ENCODE assay signal across 8 mouse cellular contexts in genomic region chr10:125965968-125966480, GRCm38 (mm10). TPM values are rescaled to one million over a fixed set of nuclear protein-coding genes. Genes with fewer than 3 reads are reported as not detected.
DNase-seq lines count a peak whose midpoint lies in the region; ATAC-seq and TF ChIP-seq lines count a peak whose summit lies in the region.

Gene Lrig3 (plus strand): TSS chr10:125966168.

- peak; percentile 80 for DNase-seq in 3134 (ENCODE audit: extremely low read depth, insufficient read length, low spot score)
- peak; percentile 86 for DNase-seq in forebrain, embryonic 11.5 days (ENCODE audit: low spot score)
- peak; percentile 93 for DNase-seq in kidney, postnatal 10 days
- peak; percentile 78 for DNase-seq in liver, embryonic 11.5 days (ENCODE audit: low spot score)
- DNase-seq in midbrain, postnatal 0 days (ENCODE audit: low spot score), result peak; percentile 81
- DNase-seq in stomach, postnatal 0 days (ENCODE audit: low spot score), result peak; percentile 90

- H3K9me3 ChIP-seq in forebrain, embryonic 11.5 days (ENCODE audit: control insufficient read depth, low read length), result no peaks in the 10 kb centered on the region
- H3K9me3 ChIP-seq in heart, embryonic 14.5 days (ENCODE audit: control insufficient read depth, low read length), result no peaks in the 10 kb centered on the region
- no peaks in the 10 kb centered on the region for H3K9me3 ChIP-seq in liver, embryonic 11.5 days (ENCODE audit: control insufficient read depth, low read length)
- no peaks in the 10 kb centered on the region for H3K9me3 ChIP-seq in midbrain, postnatal 0 days (ENCODE audit: low read length)
- no peaks in the 10 kb centered on the region for H3K9me3 ChIP-seq in stomach, postnatal 0 days (ENCODE audit: control insufficient read depth, low read length)

- no peak for TF ChIP-seq CTCF in midbrain, postnatal 0 days (IDR thresholded peaks at IDR 0.05)
- TF ChIP-seq CTCF in stomach, postnatal 0 days (IDR thresholded peaks at IDR 0.05; ENCODE audit: low read depth), result 0 out of 2 replicates have a peak, but pooled peaks have one; percentile 2

- H3K9ac ChIP-seq in forebrain, embryonic 11.5 days (ENCODE audit: low read length), result peak within 1 kb of the TSS; percentile 77
- H3K9ac ChIP-seq in heart, embryonic 14.5 days (ENCODE audit: low read length), result peak within 1 kb of the TSS; percentile 74
- H3K9ac ChIP-seq in liver, embryonic 11.5 days (ENCODE audit: low read depth, low read length), result peak within 1 kb of the TSS; percentile 51
- peak within 1 kb of the TSS; percentile 79 for H3K9ac ChIP-seq in midbrain, postnatal 0 days (replicated peaks; ENCODE audit: low read length, poor library complexity, severe bottlenecking)
- peak within 1 kb of the TSS; percentile 98 for H3K9ac ChIP-seq in stomach, postnatal 0 days (ENCODE audit: low read length)

- H3K27me3 ChIP-seq in forebrain, embryonic 11.5 days (ENCODE audit: control insufficient read depth, insufficient read depth, low read length), result no peaks in the 10 kb centered on the region; the same call in 1 of the 2 replicates
- H3K27me3 ChIP-seq in heart, embryonic 14.5 days (ENCODE audit: control insufficient read depth, insufficient read depth, low read length), result peaks cover 36% of the 10 kb centered on the region
- peaks cover 16% of the 10 kb centered on the region for H3K27me3 ChIP-seq in liver, embryonic 11.5 days (replicated peaks; ENCODE audit: control insufficient read depth, insufficient read depth, low read length)
- H3K27me3 ChIP-seq in midbrain, postnatal 0 days (ENCODE audit: insufficient read depth, low read length), result no peaks in the 10 kb centered on the region; the same call in 1 of the 2 replicates
- no peaks in the 10 kb centered on the region for H3K27me3 ChIP-seq in stomach, postnatal 0 days (ENCODE audit: control insufficient read depth, insufficient read depth, low read length)

- no peak for TF ChIP-seq EP300 in stomach, postnatal 0 days (optimal IDR thresholded peaks at IDR 0.05)

- no peaks in the 10 kb centered on the region for H3K36me3 ChIP-seq in forebrain, embryonic 11.5 days (ENCODE audit: control insufficient read depth, insufficient read depth, low read length)
- no peaks in the 10 kb centered on the region for H3K36me3 ChIP-seq in heart, embryonic 14.5 days (ENCODE audit: control insufficient read depth, insufficient read depth, low read length)
- no peaks in the 10 kb centered on the region for H3K36me3 ChIP-seq in liver, embryonic 11.5 days (ENCODE audit: control insufficient read depth, insufficient read depth, low read length)
- H3K36me3 ChIP-seq in midbrain, postnatal 0 days (ENCODE audit: insufficient read depth, low read length), result no peaks in the 10 kb centered on the region
- no peaks in the 10 kb centered on the region for H3K36me3 ChIP-seq in stomach, postnatal 0 days (ENCODE audit: control insufficient read depth, insufficient read depth, low read length)

- peak; percentile 86 for ATAC-seq in forebrain, embryonic 11.5 days (replicated peaks; ENCODE audit: low FRiP score)
- ATAC-seq in heart, embryonic 14.5 days (ENCODE audit: insufficient number of reproducible peaks, insufficient read depth, low FRiP score, low read depth), result peak; percentile 81
- peak; percentile 69 for ATAC-seq in liver, embryonic 11.5 days (replicated peaks; ENCODE audit: low FRiP score)
- peak; percentile 88 for ATAC-seq in midbrain, postnatal 0 days (ENCODE audit: low FRiP score)
- ATAC-seq in stomach, postnatal 0 days (ENCODE audit: low FRiP score, low TSS enrichment), result peak; percentile 87

- peak within 1 kb of the TSS; percentile 96 for H3K4me2 ChIP-seq in forebrain, embryonic 11.5 days (ENCODE audit: low read depth, low read length, severe bottlenecking)
- H3K4me2 ChIP-seq in heart, embryonic 14.5 days (ENCODE audit: low read length), result peak within 1 kb of the TSS; percentile 98
- peak within 1 kb of the TSS; percentile 68 for H3K4me2 ChIP-seq in liver, embryonic 11.5 days
- peak within 1 kb of the TSS; percentile 99 for H3K4me2 ChIP-seq in midbrain, postnatal 0 days (ENCODE audit: low read depth, low read length, poor library complexity, severe bottlenecking)
- peak within 1 kb of the TSS; percentile 77 for H3K4me2 ChIP-seq in stomach, postnatal 0 days (replicated peaks; ENCODE audit: low read depth)

- H3K4me1 ChIP-seq in brown adipose tissue, adult 24 weeks (ENCODE audit: control insufficient read depth, insufficient read depth, insufficient read length, low read length), result peaks cover 2% of the 10 kb centered on the region; the same call in 1 of the 2 replicates
- H3K4me1 ChIP-seq in forebrain, embryonic 11.5 days (replicated peaks; ENCODE audit: control insufficient read depth, insufficient read depth, low read length), result peaks cover 13% of the 10 kb centered on the region; the same call in 1 of the 2 replicates
- peaks cover 5 to 17% of the 10 kb centered on the region in 2 experiments; a peak in 3 of 4 replicates for H3K4me1 ChIP-seq in heart, embryonic 14.5 days (ENCODE audit: control insufficient read depth in 2 of 2, insufficient read depth in 2 of 2, low read length in 2 of 2)
- H3K4me1 ChIP-seq in liver, embryonic 11.5 days (replicated peaks; ENCODE audit: control insufficient read depth, insufficient read depth, low read length), result no peaks in the 10 kb centered on the region; the same call in 1 of the 2 replicates
- H3K4me1 ChIP-seq in midbrain, postnatal 0 days (ENCODE audit: insufficient read depth, low read length), result no peaks in the 10 kb centered on the region
- H3K4me1 ChIP-seq in stomach, postnatal 0 days (replicated peaks; ENCODE audit: control insufficient read depth, insufficient read depth), result no peaks in the 10 kb centered on the region

- peak within 1 kb of the TSS; percentile 67 for H3K4me3 ChIP-seq in brown adipose tissue, adult 24 weeks (ENCODE audit: insufficient read depth, low read depth, low read length)
- H3K4me3 ChIP-seq in forebrain, embryonic 11.5 days (ENCODE audit: low read depth, low read length), result peak within 1 kb of the TSS; percentile 75
- H3K4me3 ChIP-seq in heart, embryonic 14.5 days (ENCODE audit: control insufficient read depth in 1 of 2, insufficient read depth in 1 of 2, low read depth in 1 of 2, low read length in 2 of 2), result peak within 1 kb of the TSS; percentile 68 to 72
- peak within 1 kb of the TSS; percentile 58 for H3K4me3 ChIP-seq in liver, embryonic 11.5 days (ENCODE audit: low read depth, low read length)
- H3K4me3 ChIP-seq in midbrain, postnatal 0 days (ENCODE audit: low read depth, low read length), result peak within 1 kb of the TSS; percentile 67
- H3K4me3 ChIP-seq in stomach, postnatal 0 days (ENCODE audit: low read depth, low read length), result peak within 1 kb of the TSS; percentile 95

- WGBS in forebrain, embryonic 11.5 days, result under 1% methylated on average over 56 of the region's 62 CpGs
- under 1% methylated on average over 62 of the region's 62 CpGs for WGBS in heart, embryonic 14.5 days
- under 1% methylated on average over 62 of the region's 62 CpGs for WGBS in liver, embryonic 11.5 days
- WGBS in midbrain, postnatal 0 days, result under 1% methylated on average over 49 of the region's 62 CpGs
- under 1% methylated on average over 57 of the region's 62 CpGs for WGBS in stomach, postnatal 0 days

- peak within 1 kb of the TSS; percentile 40 for H3K27ac ChIP-seq in brown adipose tissue, adult 24 weeks (replicated peaks; ENCODE audit: low read depth, low read length)
- H3K27ac ChIP-seq in forebrain, embryonic 11.5 days (ENCODE audit: low read depth, low read length), result peak within 1 kb of the TSS; percentile 37
- peak within 1 kb of the TSS in 1 of 2 experiments; percentile 39; a peak in 1 of 4 replicates for H3K27ac ChIP-seq in heart, embryonic 14.5 days (replicated peaks in 1 of 2; ENCODE audit: control insufficient read depth in 1 of 2, insufficient read depth in 1 of 2, low read depth in 2 of 2, low read length in 2 of 2)
- peak within 1 kb of the TSS; percentile 23 for H3K27ac ChIP-seq in liver, embryonic 11.5 days (ENCODE audit: low read depth, low read length)
- peak within 1 kb of the TSS; percentile 55 for H3K27ac ChIP-seq in midbrain, postnatal 0 days (ENCODE audit: low read depth, low read length)
- peak within 1 kb of the TSS; percentile 97 for H3K27ac ChIP-seq in stomach, postnatal 0 days (replicated peaks)

RNA-seq across cellular contexts. Expression of gene Lrig3, which starts in this region (rescaled TPM):
- polyA plus RNA-seq in brown adipose tissue, adult 24 weeks (2012; ENCODE audit: insufficient read depth, insufficient read length, missing spikeins), result 1.9 and 2.3 TPM in 2 replicates
- 10.9 and 11.2 TPM in 2 replicates for polyA plus RNA-seq in forebrain, embryonic 11.5 days (2014; fragmentation: Nextera tagmentation; extraction: Ambion mirVana)
- polyA plus RNA-seq in heart, embryonic 14.5 days (2014; fragmentation: Nextera tagmentation; extraction: Ambion mirVana), result 0.85 and 1.7 TPM in 2 replicates
- polyA plus RNA-seq in liver, embryonic 11.5 days (2014; fragmentation: Nextera tagmentation; extraction: Ambion mirVana), result 3.6 and 4.0 TPM in 2 replicates
- total RNA-seq in midbrain, postnatal 0 days (2014; rRNA removed), result 5.8 and 7.5 TPM in 2 replicates
- 1.6 and 2.3 TPM in 2 replicates for polyA plus RNA-seq in midbrain, postnatal 0 days (2015; fragmentation: Nextera tagmentation; extraction: Ambion mirVana)
- 11.3 and 11.6 TPM in 2 replicates for polyA plus RNA-seq in stomach, postnatal 0 days (2015; fragmentation: Nextera tagmentation; extraction: Ambion mirVana)
